9 mouse cellular contexts compared by ENCODE assay signal in the genomic region with DNA sequence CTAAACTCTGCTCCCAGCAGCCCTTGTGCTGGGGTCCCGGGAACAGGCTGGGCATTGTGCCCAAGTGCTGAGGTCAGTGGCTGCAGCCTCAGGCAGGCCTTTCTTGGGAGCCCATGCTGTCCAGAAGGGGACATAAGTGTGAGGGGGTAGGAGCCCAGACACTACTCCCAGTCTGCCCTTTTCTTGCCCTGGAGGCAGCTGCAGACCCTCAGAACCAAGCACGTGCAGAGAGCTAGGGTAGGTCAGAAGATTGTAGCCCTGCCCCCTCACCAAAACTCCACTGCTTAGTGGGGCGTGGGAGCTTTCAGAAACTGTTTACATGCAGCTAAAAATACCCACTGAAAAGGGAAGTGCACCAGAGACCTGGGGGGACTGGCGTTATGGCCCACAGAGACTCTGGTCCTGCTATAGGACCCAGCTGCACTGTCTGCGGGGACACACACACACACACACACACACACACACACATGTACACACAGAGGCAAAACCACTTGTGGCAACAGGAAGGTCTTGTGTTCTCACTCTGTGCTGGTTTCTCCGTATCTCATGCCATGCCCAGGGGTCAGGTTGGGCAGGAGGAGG. TPM values are rescaled to one million over a fixed set of nuclear protein-coding genes. Genes with fewer than 3 reads are reported as not detected.
DNase-seq lines count a peak whose midpoint lies in the region; ATAC-seq and TF ChIP-seq lines count a peak whose summit lies in the region.
"Had no signal": no experiment of that assay in that cellular context is flagged by ENCODE, and none has a peak within 500 bp of the region (broad histone marks: within the 10 kb centered on the region; RNA-seq: fewer than 3 reads in every experiment).

No protein-coding gene starts in this region.

- peak overlapping the region; percentile 89 for H3K27ac ChIP-seq in intestine, embryonic 15.5 days
- H3K27ac ChIP-seq in liver, embryonic 16.5 days (ENCODE audit: low read length), result peak overlapping the region; percentile 86
- H3K27ac ChIP-seq in small intestine, adult 2 months (ENCODE audit: insufficient read depth, low read depth, low read length), result peak overlapping the region; percentile 94

- H3K9me3 ChIP-seq in intestine, embryonic 15.5 days, result no peaks in the 10 kb centered on the region
- no peaks in the 10 kb centered on the region for H3K9me3 ChIP-seq in liver, embryonic 16.5 days (replicated peaks; ENCODE audit: control insufficient read depth, low read length)

- WGBS in intestine, embryonic 15.5 days, result 13% methylated on average over 6 of the region's 6 CpGs
- WGBS in liver, embryonic 16.5 days (ENCODE audit: insufficient replicate concordance), result 8% methylated on average over 6 of the region's 6 CpGs
- 6% methylated on average over 6 of the region's 6 CpGs for WGBS in small intestine, adult 2 months

- H3K27me3 ChIP-seq in intestine, embryonic 15.5 days (replicated peaks), result no peaks in the 10 kb centered on the region
- H3K27me3 ChIP-seq in liver, embryonic 16.5 days (ENCODE audit: control insufficient read depth, insufficient read depth, low read depth, low read length), result no peaks in the 10 kb centered on the region
- H3K27me3 ChIP-seq in small intestine, adult 2 months (ENCODE audit: control insufficient read depth, insufficient read depth, low read length), result no peaks in the 10 kb centered on the region

- no peak for TF ChIP-seq POLR2A in small intestine, adult 2 months (IDR thresholded peaks at IDR 0.05; ENCODE audit: low read depth, low read length)

- H3K4me3 ChIP-seq in intestine, embryonic 15.5 days (replicated peaks), result peak overlapping the region; percentile 10
- no peak overlapping the region for H3K4me3 ChIP-seq in liver, embryonic 16.5 days (ENCODE audit: low read depth, low read length)
- H3K4me3 ChIP-seq in small intestine, adult 2 months (ENCODE audit: low read depth, low read length), result peak overlapping the region; percentile 27

- peak overlapping the region; percentile 66 for H3K4me2 ChIP-seq in intestine, embryonic 15.5 days (replicated peaks)
- peak overlapping the region; percentile 45 for H3K4me2 ChIP-seq in liver, embryonic 16.5 days (ENCODE audit: low read depth, low read length)

- peak; percentile 76 for DNase-seq in layer of hippocampus, adult 9-11 months
- DNase-seq in layer of hippocampus, postnatal 25 days (ENCODE audit: extremely low spot score in 1 of 2, low spot score in 1 of 2), result no peak
- peak; percentile 69 for DNase-seq in NIH3T3 (ENCODE audit: low read depth)
- DNase-seq in gastrocnemius, postnatal 25 days, result peak; percentile 42
- DNase-seq in embryo, embryonic 10 days (ENCODE audit: low spot score), result no peak

- H3K36me3 ChIP-seq in intestine, embryonic 15.5 days, result no peaks in the 10 kb centered on the region
- H3K36me3 ChIP-seq in liver, embryonic 16.5 days (ENCODE audit: control insufficient read depth, insufficient read depth), result no peaks in the 10 kb centered on the region
- no peaks in the 10 kb centered on the region for H3K36me3 ChIP-seq in small intestine, adult 2 months (ENCODE audit: control insufficient read depth, insufficient read depth, low read length)

- peak overlapping the region; percentile 32; the same call in 1 of the 2 replicates for H3K9ac ChIP-seq in intestine, embryonic 15.5 days
- peak overlapping the region; percentile 22; the same call in 1 of the 2 replicates for H3K9ac ChIP-seq in liver, embryonic 16.5 days (ENCODE audit: low read depth, low read length)

- no peak for TF ChIP-seq CTCF in small intestine, adult 2 months (IDR thresholded peaks at IDR 0.05; ENCODE audit: extremely low read depth, insufficient read length, insufficient replicate concordance, low read depth, low read length)

- H3K4me1 ChIP-seq in intestine, embryonic 15.5 days (replicated peaks), result peaks cover 78% of the 10 kb centered on the region
- H3K4me1 ChIP-seq in liver, embryonic 16.5 days (ENCODE audit: control insufficient read depth, low read depth, low read length), result peaks cover 82% of the 10 kb centered on the region
- H3K4me1 ChIP-seq in small intestine, adult 2 months (ENCODE audit: control insufficient read depth, insufficient read depth, insufficient read length, low read length), result peaks cover 70% of the 10 kb centered on the region

- ATAC-seq in intestine, embryonic 15.5 days, result peak; percentile 23
- ATAC-seq in liver, embryonic 16.5 days (ENCODE audit: low read depth), result no peak; the same call in 1 of the 2 replicates

RNA-seq across cellular contexts. Expression of gene Csk, which starts 15.6 kb away (rescaled TPM):
- 10 to 100 TPM; 37.5 to 37.9 TPM for total RNA-seq in layer of hippocampus, postnatal 25 days (2021)
- total RNA-seq in gastrocnemius, postnatal 25 days (2021), result 10 to 100 TPM in 1 of 2 experiments, 1 to 10 TPM in 1; 8.4 to 13.0 TPM
- polyA plus RNA-seq in intestine, embryonic 15.5 days (2015; fragmentation: Nextera tagmentation; extraction: Ambion mirVana), result 29.0 and 31.4 TPM in 2 replicates
- polyA plus RNA-seq in liver, embryonic 16.5 days (2015; fragmentation: Nextera tagmentation; extraction: Ambion mirVana), result 13.3 and 13.5 TPM in 2 replicates
- 52.1 and 95.9 TPM in 2 replicates for polyA plus RNA-seq in small intestine, adult 2 months (2012; rRNA removed)

RNA-seq across cellular contexts. Expression of gene Lman1l, which starts 17.3 kb away (rescaled TPM):
- total RNA-seq in layer of hippocampus, postnatal 25 days (2021), result not detected
- not detected for total RNA-seq in gastrocnemius, postnatal 25 days (2021)
- polyA plus RNA-seq in intestine, embryonic 15.5 days (2015; fragmentation: Nextera tagmentation; extraction: Ambion mirVana), result not detected in 2 replicates
- not detected in 2 replicates for polyA plus RNA-seq in liver, embryonic 16.5 days (2015; fragmentation: Nextera tagmentation; extraction: Ambion mirVana)
- polyA plus RNA-seq in small intestine, adult 2 months (2012; rRNA removed), result 0.08 TPM in 1 of 2 replicates, not detected in the other
- total RNA-seq: left cerebral cortex, postnatal 14 days had no signal

RNA-seq across cellular contexts. Expression of gene Cplx3, which starts 31.8 kb away (rescaled TPM):
- 1 to 10 TPM; 2.7 to 3.0 TPM for total RNA-seq in layer of hippocampus, postnatal 25 days (2021)
- not detected for total RNA-seq in gastrocnemius, postnatal 25 days (2021)
- polyA plus RNA-seq in intestine, embryonic 15.5 days (2015; fragmentation: Nextera tagmentation; extraction: Ambion mirVana), result not detected in 2 replicates
- polyA plus RNA-seq in liver, embryonic 16.5 days (2015; fragmentation: Nextera tagmentation; extraction: Ambion mirVana), result not detected in 2 replicates
- polyA plus RNA-seq in small intestine, adult 2 months (2012; rRNA removed), result not detected in 2 replicates

RNA-seq across cellular contexts. Expression of gene Cyp1a2, which starts 45.7 kb away (rescaled TPM):
- total RNA-seq in layer of hippocampus, postnatal 25 days (2021), result not detected
- total RNA-seq in gastrocnemius, postnatal 25 days (2021), result not detected
- not detected in 2 replicates for polyA plus RNA-seq in intestine, embryonic 15.5 days (2015; fragmentation: Nextera tagmentation; extraction: Ambion mirVana)
- 0.12 TPM in 2 replicates for polyA plus RNA-seq in liver, embryonic 16.5 days (2015; fragmentation: Nextera tagmentation; extraction: Ambion mirVana)
- not detected in 2 replicates for polyA plus RNA-seq in small intestine, adult 2 months (2012; rRNA removed)
- total RNA-seq: left cerebral cortex, postnatal 14 days had no signal

RNA-seq across cellular contexts. Expression of gene Ulk3, which starts 48.6 kb away (rescaled TPM):
- total RNA-seq in layer of hippocampus, postnatal 25 days (2021), result 10 to 100 TPM; 18.4 to 31.8 TPM
- total RNA-seq in gastrocnemius, postnatal 25 days (2021), result 1 to 10 TPM; 3.8 to 4.0 TPM
- polyA plus RNA-seq in intestine, embryonic 15.5 days (2015; fragmentation: Nextera tagmentation; extraction: Ambion mirVana), result 16.3 and 20.4 TPM in 2 replicates
- polyA plus RNA-seq in liver, embryonic 16.5 days (2015; fragmentation: Nextera tagmentation; extraction: Ambion mirVana), result 5.2 and 5.5 TPM in 2 replicates
- polyA plus RNA-seq in small intestine, adult 2 months (2012; rRNA removed), result 8.7 and 14.0 TPM in 2 replicates

Comparison
In these comparisons a context has a peak if more than half of its experiments do, and no peak if none do; other contexts are left out.
1. DNase-seq: peak in layer of hippocampus, adult 9-11 months (single experiment), NIH3T3 (single experiment) and gastrocnemius, postnatal 25 days (single experiment); none in layer of hippocampus, postnatal 25 days (0 of 2) and embryo, embryonic 10 days (single experiment).
2. Peak in every context shown above with its lines, with median percentiles within 50 percentile points of each other: H3K27ac ChIP-seq.